Mouse (Mus musculus): ENCODE measurements around the gene Cldn12.

Cldn12 gene

GRCm38 (mm10) chr5:5494269-5495005, 20.3 kb downstream of the Cldn12 start:
- DNase-seq (ENCODE audit: low spot score): peak; percentile 74

GRCm38 (mm10) chr5:5492163-5492562, 22.6 kb downstream of the Cldn12 start:
- DNase-seq (ENCODE audit: low spot score): no peak

DNA sequence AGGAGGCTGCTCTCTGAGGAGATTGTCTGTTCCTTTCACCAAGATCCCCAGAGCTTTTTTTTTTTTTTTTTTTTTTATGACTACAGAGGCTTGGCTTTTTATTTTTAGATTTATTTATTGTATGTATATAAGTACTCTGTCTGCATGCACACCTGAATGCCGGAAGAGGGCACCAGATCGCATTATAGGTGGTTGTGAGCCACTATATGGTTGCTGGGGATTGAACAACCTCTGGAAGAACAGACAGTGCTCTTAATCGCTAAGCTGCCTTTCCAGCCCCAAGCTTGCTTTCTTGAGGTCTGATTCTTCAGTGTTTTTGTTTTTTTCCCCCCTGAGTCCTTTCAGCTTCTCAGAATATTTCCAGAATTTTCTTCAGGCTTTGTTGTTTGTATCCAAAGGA, 28.7 kb downstream of the Cldn12 start:
- no peak for DNase-seq (ENCODE audit: low spot score)

- DNase-seq (ENCODE audit: low spot score): no peak
These were observed 31.4 kb downstream of the Cldn12 start for GRCm38 (mm10) chr5:5483254-5483858.

GRCm38 (mm10) chr5:5481662-5482061, 33.1 kb downstream of the Cldn12 start:
- DNase-seq (ENCODE audit: low spot score): peak; percentile 35

GRCm38 (mm10) chr5:5479043-5479442, 35.7 kb downstream of the Cldn12 start, which contains the start of gene 1700015F17Rik:
TSS of gene 1700015F17Rik (minus strand) at chr5:5479143.
- DNase-seq (ENCODE audit: low spot score): no peak

DNA sequence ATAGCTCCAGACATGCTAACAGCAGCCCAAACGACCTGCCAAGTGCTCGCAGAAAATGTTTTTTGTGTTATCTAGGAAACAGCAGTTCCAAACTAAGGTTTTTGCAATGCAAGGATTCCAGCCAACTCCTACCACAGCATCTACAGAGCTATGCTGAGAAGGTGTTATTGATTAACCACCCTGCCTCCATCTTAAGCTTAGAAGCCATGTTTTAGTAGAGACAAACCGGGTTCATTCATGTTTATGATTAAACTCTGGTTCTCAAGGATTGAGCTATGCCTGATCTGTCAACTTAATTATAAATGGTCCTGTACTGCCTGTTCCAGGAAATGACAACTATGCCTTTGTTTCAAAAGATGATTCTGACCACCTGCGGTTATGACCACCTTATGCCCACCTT, 38.6 kb downstream of the Cldn12 start:
- DNase-seq (ENCODE audit: low spot score): no peak

DNA sequence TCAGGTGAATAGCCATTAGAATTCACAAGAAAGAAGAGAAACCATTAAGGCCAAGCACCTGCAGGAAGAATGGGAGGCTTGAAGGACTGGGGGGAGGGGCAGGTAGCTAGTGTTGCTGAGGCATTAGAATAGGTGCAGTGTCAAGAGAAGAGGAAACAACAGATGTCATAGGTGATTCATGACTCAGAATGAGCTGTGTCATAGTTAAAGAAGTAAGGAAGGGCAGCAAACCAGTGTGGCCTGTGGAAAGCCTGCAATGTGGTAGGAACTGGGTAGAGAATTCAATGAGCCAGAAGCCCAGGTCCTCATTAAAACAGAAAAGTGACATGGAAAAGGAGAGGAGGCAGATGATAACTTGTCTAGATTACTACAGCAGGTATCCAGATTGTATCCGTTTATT, 49.5 kb downstream of the Cldn12 start:
- DNase-seq (ENCODE audit: low spot score): no peak
